Mouse (Mus musculus): ENCODE results near the gene Ccdc85b. TPM values are rescaled to one million over a fixed set of nuclear protein-coding genes. Genes with fewer than 3 reads are reported as not detected.
A peak's percentile ranks its signal among the peaks of the same experiment; 100 is the strongest.

Ccdc85b gene
- total RNA-seq, 2 experiments from 2014 or later, result 9.4 to 11.5 TPM

DNA sequence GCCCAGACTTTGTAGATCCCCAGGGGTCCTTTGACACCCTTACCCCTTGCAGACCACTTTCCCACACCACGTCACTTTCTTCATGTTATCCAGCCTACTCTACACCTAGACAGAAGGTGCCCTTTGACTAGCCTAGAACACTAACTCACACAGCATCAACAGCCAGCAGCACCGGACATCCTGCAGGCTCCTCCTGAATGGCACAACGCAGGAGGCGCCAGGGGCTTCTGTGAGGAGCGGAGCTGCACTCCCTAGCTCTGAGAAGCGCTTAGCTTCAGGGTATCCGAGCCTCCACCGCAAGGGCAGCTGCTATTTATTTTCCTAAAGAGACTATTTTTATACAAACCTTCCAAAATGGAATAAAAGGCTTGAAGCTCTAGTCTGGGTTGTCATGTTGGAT, 2.1 kb downstream of the Ccdc85b start:
- no peak for DNase-seq

DNA sequence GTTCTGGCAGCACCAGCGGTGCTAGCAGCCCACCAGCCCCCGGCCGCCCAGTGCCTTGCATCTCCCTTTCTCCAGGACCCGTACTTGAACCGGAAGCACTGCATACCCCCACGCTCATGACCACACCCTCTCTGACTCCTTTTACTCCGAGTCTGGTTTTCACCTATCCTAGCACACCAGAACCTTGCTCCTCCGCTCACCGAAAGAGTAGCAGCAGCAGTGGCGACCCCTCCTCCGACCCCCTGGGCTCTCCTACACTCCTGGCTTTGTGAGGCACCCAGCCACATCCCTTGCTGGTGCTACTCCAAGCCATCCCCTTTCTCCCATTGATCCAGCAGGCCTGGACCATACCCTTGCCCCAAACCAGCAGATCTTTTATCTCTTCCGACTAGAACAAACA, 2.7 kb downstream of the Ccdc85b start:
- no peak for DNase-seq

- DNase-seq, result no peak
Observed at GRCm38 (mm10) chr19:5451766-5452165, 5.9 kb downstream of the Ccdc85b start.

DNA sequence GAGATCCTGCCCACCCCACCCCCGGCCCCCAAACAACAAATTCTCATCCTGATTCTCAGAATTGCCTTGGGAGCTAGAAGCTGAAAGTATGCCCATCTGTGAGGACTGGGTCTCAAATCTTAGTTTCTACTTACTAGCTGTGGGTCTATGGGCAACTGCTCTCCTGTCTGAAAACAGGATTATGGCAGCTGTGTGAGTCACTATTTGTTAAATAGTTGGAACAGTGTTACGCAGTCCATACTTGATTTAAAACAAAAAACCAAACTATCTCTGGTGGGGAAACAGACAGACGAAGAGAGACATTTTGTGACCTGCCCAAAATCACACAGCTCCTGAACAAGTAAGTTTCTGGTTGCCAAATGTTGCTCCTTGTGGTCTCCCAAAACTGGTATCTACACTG, 8.0 kb downstream of the Ccdc85b start:
- no peak for DNase-seq

DNA sequence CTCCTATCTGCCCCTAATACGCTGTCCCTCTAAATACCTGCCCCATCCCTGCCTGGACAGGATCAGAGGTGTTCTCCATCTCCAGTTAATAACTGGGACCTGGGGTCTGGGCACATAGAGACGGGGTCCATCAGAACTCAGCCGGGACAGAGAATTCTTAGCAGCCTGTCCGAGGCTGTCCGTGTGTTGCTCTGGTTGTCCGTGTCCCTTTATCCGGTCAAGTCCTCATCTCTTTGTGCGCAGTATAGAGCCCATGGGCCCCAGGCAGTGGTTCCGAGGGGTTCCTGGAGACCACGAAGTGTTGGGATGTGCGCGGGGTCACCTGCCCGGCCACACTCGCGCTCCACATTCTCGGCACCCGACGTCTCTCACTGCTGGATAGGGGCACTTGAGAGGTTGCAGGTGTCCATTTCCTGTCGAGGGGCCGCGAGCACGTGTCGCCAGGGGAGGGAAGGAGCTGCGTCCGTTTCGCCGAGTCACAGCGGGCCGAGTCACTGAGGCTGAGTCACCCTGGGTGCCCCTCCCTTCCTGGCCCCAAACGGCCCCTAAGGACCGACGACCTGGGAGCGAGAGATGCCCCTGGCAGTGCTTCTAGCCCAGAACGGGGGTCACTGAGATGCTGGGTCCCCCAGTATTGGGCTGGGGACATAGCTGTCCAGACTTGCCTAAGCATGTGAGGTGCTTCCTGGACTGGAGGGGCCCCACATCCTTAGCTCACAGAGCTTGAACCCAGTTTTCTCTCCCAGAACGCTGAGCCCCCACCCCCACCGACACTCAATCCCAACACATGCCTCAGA, 9.1 kb downstream of the Ccdc85b start:
- peak; percentile 36 for DNase-seq

- DNase-seq, result peak; percentile 82
Observed at GRCm38 (mm10) chr19:5447515-5448353, 10.0 kb downstream of the Ccdc85b start, which contains the start of gene Fosl1. Gene Fosl1, plus strand, starts transcription at chr19:5447547.

- DNase-seq, result no peak
Observed at GRCm38 (mm10) chr19:5445747-5446146, 11.9 kb downstream of the Ccdc85b start.

GRCm38 (mm10) chr19:5444954-5445353, 12.7 kb downstream of the Ccdc85b start:
- DNase-seq, result no peak

GRCm38 (mm10) chr19:5444371-5444908, 13.3 kb downstream of the Ccdc85b start:
- DNase-seq, result no peak

GRCm38 (mm10) chr19:5433951-5434350, 23.7 kb downstream of the Ccdc85b start:
- DNase-seq, result no peak

DNA sequence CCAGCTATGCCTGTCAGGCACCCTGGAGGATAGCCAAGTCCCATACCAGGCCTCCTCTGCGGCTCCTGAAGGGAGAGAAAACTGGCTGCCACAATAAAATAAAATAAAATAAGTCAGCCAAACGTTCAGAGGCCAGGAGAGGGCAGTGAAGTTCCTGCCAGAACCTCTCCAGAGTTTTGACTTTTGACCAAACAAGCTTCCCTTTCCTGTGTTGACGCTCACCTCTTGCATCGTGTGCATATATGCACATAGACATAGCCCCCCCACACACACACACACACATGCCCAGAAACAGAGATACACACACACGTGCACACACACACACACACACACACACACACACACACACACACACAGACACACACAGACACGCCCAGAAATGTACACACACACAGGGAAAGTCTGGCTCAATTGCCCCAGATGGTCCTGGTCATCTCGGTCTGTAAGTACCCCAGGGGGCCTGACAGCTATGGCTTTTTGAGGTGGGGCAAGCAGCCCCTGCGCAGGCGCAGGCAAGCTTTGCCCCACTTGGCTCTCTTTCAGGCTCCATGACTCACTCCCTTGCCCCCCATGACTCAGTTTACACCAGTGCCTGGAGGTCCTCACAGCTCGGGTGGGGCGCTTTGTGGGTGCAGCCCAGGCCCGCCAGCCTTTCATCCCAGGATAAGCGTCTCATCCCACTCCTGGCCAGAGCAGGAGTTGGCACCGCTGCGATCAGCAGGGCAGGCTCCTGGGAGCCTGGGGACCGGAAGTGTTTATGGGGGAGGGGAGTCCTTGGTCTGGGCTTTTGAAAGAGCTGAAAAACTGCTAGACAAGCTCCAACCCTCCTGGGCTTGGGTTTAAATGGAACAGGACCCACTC, 24.5 kb downstream of the Ccdc85b start:
- peak; percentile 83 for DNase-seq

GRCm38 (mm10) chr19:5431911-5432464, 25.7 kb downstream of the Ccdc85b start:
- no peak for DNase-seq

DNA sequence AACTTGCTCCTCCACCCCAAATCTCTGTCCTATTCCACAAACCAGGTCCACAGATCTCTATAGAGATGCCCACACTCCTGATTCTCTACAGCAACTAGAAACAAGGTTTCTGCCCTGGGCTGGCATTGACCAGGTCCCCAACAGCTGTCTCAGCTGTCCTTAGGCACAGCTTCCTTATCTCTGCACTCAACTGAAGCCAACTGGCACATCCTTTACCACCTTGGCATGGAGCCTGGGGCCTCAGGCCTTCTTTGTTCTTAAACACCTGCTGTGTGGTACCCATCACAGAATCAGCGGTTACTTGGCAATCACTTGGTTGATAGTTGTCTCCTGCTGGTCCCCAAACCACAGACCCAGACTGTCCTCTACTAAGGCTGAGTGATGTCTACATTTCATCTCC, 27.3 kb downstream of the Ccdc85b start:
- DNase-seq, result peak; percentile 48

DNA sequence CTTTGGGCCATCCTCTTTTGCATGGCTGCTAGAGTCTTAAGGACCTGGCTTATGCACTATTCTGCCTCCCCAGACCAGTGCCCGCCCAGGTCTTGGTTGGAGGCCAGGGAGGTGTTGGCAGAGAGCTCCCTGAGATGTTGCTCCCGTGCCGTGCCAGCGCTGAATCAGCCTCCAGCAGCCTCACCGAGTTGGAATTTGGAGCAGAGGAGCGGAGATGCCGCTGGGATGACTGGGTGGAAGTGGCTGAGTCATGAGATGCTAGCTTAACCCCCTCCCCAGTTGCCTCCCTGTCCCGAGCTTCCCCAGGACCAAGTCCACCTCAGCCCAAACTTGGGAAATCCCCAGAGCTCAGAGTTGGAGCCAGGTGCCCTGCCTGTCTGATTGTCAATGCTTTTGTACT, 27.9 kb downstream of the Ccdc85b start:
- DNase-seq, result peak; percentile 88

DNA sequence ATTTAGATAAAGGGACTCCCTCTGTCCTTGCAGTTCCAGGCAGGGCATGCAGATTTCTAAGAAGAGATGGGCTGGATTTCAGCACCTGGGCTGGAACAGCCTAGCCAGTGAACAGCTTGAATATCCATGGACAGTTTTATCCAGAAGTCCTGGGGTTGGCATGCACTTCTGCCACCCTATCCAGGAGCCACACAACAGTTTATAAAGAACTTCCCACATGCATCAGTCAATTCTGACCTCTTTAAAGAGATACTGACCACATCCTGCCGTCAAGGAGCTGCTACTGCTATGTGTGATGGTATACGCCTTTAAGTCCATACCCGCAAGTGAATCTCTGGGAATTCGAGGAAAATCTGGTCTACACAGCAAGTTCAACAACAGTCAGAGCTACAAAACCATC, 28.5 kb downstream of the Ccdc85b start:
- DNase-seq, result no peak

DNA sequence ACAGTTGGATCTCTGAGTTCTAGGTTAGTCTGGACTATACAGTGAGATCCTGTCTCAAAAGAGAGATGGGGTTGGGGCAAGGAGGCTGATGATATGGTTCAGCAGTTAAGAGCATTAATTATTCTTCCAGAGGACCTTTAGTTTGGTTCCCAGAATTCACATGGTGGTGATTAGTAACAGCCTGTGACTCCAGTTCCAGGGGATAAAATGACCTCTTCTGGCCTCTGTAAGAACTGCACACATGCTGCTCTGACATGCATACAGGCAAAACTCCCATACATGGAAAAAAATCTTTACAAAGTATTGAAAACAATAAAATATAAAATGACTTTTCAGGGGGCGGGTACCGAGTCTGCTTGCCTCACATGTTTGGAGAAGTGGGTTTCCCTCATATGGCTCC, 29.6 kb downstream of the Ccdc85b start:
- DNase-seq, result peak; percentile 58

GRCm38 (mm10) chr19:5426640-5427290, 30.9 kb downstream of the Ccdc85b start:
- no peak for DNase-seq

DNA sequence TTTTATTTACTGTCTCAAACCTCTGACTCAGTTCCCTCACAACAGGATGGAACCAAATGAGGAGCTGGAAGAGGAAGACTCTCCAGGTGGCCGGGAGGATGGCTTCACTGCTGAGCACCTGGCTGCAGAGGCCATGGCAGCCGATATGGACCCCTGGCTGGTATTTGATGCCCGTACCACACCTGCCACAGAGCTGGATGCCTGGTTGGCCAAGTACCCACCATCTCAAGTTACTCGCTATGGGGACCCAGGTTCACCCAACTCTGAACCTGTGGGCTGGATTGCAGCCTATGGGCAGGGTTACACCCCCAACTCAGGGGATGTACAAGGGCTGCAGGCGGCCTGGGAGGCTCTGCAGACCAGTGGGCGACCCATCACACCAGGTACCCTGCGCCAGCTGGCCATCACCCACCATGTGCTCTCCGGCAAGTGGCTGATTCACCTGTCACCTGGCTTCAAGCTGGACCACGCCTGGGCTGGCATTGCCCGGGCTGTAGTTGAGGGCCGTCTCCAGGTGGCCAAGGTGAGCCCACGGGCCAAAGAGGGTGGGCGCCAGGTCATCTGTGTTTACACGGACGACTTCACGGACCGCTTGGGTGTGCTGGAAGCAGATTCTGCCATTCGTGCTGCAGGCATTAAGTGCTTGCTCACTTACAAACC, 31.7 kb downstream of the Ccdc85b start:
- DNase-seq, result no peak

DNA sequence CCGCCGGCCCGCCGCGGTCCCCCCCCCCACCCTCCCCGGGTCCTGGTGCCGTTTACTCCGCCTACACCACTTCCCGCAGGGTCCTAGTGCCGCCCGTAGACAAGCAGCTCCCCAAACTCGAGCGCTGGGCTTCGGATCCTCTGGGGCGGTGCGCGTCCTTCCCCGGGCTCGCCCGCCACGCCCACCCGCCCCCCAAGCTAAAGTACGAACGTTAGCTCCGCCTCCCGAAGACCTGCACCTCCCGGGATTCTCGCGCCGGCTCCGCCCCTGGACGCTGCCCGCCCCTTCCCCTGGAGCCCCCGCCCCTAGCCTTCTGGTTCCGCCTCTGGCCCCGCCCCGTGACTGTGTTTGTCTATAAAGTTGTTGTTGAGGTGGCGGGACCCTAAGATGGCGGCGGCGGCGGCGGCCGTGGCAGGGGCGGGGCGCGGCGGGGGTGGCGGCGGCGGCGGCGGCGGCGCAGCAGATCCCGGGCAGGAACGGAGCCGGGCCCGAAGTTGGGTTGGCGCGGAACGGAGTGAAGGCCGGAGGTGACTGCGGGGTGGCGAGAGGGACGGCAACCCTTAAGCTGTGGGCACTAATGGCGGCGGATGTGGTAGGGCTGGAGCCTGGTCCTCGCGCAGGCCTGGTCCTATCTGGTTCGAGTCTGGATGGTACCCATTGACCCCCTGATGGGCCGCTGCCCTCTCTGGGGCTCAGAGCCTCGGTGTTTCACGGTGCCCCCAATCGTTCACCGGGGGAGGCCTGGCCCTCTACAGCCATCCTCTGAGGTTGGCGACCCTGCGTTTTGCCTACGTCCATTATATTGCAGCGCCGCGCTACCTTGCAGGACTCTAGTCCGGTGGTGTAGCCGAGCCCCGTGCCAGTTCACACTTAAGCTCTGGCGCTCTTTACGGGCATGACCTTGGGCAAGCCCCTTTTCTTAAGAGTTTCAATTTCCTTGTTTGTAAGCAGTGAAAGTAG, 32.6 kb downstream of the Ccdc85b start, which contains the start of the genes Drap1 and AI837181:
TSS of gene Drap1 (minus strand) at position 198 of the 960 bp plus-strand sequence.
TSS of gene AI837181 (plus strand) at position 363 of the 960 bp plus-strand sequence.
- DNase-seq, result peak; percentile 97
